Mouse (Mus musculus): Measurements from ENCODE around the gene Acot7. TPM values are rescaled to one million over a fixed set of nuclear protein-coding genes. Genes with fewer than 3 reads are reported as not detected.

The Acot7 gene
- polyA plus RNA-seq, 1 experiment from 2014 or later: 219 TPM

DNA sequence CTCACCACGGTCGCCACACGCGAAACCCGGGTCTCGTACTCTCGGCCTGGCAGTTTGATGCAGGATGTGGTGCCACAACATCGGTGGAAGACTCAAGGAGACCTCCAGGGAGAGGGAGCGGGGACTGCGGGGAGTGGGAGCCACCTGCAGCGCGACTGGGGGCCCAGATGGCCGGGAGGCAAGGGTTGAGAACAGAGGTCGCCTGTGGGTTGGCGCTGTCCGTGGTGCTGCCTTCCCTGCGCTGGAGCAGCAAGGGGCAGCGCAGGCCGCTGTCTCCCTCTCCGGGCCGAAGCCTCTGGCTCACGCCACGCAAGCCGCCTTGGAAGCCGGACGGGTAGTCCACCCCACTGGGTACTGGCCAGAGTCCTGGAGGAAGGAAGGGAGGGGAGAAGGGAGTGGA is 109.0 kb downstream of the Acot7 start:
- 3% methylated on average over 26 of the region's 26 CpGs for WGBS
- ATAC-seq (replicated peaks): no peak
- H3K9ac ChIP-seq (replicated peaks): peak overlapping the region; percentile 43; the same call in 1 of the 2 replicates
- peaks cover 90% of the 10 kb centered on the region for H3K27me3 ChIP-seq
- peaks cover 51% of the 10 kb centered on the region for H3K4me1 ChIP-seq
- H3K9me3 ChIP-seq: no peaks in the 10 kb centered on the region
- H3K4me2 ChIP-seq (replicated peaks): peak overlapping the region; percentile 65
- H3K27ac ChIP-seq (replicated peaks): no peak overlapping the region
- H3K36me3 ChIP-seq: no peaks in the 10 kb centered on the region
- peak overlapping the region; percentile 42 for H3K4me3 ChIP-seq

DNA sequence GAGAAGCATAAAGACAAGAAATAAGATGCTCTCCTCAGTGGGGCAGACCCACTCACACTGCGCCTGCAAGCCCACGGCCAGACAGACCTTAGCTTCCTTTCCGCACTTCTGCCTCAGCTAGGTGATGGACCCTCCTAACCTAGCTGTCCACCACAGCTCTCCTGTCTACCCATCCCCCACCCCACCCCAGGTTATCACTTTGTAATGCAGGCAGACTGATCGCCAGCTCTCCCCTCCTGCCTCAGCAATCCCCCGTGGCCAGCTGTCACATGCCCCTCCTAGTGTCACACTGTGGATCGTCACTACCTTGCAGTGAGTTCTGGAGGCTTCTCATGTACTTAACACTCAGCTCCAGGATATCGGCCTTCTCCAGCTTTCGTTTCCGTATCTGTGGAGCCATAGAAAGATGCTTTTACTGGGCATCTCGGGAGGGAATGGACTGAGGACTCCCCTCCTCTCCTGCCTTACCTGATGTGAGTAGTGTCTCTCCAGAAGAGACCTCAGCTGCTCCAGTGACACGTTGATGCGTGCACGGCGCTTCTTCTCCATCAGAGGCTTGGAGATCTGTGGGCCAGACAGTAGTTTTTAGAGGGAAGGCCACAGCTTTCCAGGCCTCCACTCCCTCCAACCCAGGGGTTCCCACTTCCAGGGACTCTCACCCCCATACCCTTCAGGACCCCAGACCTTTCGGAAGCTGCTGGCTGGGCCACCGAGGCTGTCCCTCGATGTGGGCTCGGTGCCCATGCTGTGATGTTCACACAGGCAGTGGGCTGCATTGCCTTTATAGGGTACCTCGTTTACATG is 109.6 kb downstream of the Acot7 start:
- H3K9me3 ChIP-seq: no peaks in the 10 kb centered on the region
- no peak for ATAC-seq (replicated peaks)
- no peak overlapping the region for H3K4me3 ChIP-seq
- H3K9ac ChIP-seq (replicated peaks): no peak overlapping the region
- H3K36me3 ChIP-seq: no peaks in the 10 kb centered on the region
- peak overlapping the region; percentile 65 for H3K4me2 ChIP-seq (replicated peaks)
- peaks cover 51% of the 10 kb centered on the region for H3K4me1 ChIP-seq
- H3K27me3 ChIP-seq: peaks cover 90% of the 10 kb centered on the region
- H3K27ac ChIP-seq (replicated peaks): no peak overlapping the region
- 8% methylated on average over 19 of the region's 19 CpGs for WGBS

GRCm38 (mm10) chr4:152288398-152288945 is 110.5 kb downstream of the Acot7 start:
- no peak overlapping the region for H3K9ac ChIP-seq (replicated peaks)
- no peak overlapping the region for H3K27ac ChIP-seq (replicated peaks)
- no peak overlapping the region for H3K4me3 ChIP-seq
- ATAC-seq (replicated peaks): no peak
- no peaks in the 10 kb centered on the region for H3K9me3 ChIP-seq
- peaks cover 42% of the 10 kb centered on the region for H3K4me1 ChIP-seq
- 37% methylated on average over 18 of the region's 18 CpGs for WGBS
- no peak overlapping the region for H3K4me2 ChIP-seq (replicated peaks)
- H3K27me3 ChIP-seq: peaks cover 90% of the 10 kb centered on the region
- no peaks in the 10 kb centered on the region for H3K36me3 ChIP-seq

- Histone ChIP-seq H3K27ac (replicated peaks) (no peak overlapping the region), H3K4me1 (peaks cover 40% of the 10 kb centered on the region)
Measured at GRCm38 (mm10) chr4:152290385-152290784, 112.5 kb downstream of the Acot7 start.

DNA sequence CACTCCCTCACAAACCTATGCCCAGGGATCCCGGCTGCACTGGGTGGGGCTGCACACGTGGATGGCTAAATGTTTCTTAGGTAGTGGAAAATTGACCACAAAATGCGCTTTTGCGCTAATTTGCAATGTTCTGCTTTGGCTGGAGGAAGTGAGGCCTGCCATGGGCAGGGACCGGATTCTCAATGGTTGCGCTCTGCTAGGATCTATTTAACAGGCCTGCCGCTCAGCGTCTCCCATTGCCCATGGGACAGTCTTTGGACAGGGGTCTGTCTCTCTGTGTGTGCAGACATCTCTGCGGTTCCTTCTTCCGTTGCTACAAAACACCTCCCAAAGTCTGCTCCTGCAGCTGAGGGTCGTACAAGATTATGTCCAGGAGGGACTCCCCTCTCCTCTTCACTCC is 113.1 kb downstream of the Acot7 start:
- H3K36me3 ChIP-seq: no peaks in the 10 kb centered on the region
- 2% methylated on average over 11 of the region's 11 CpGs for WGBS
- H3K9me3 ChIP-seq: no peaks in the 10 kb centered on the region
- peaks cover 39% of the 10 kb centered on the region for H3K4me1 ChIP-seq
- H3K4me2 ChIP-seq (replicated peaks): no peak overlapping the region
- H3K9ac ChIP-seq (replicated peaks): no peak overlapping the region
- no peak for ATAC-seq (replicated peaks)
- no peak overlapping the region for H3K27ac ChIP-seq (replicated peaks)
- peak overlapping the region; percentile 36; the same call in 1 of the 2 replicates for H3K4me3 ChIP-seq
- H3K27me3 ChIP-seq: peaks cover 89% of the 10 kb centered on the region

More at GRCm38 (mm10) chr4:152290385-152290784, 112.5 kb downstream of the Acot7 start:
- ATAC-seq (replicated peaks): peak; percentile 38
- peak overlapping the region; percentile 41 for H3K9ac ChIP-seq (replicated peaks)
- H3K36me3 ChIP-seq: no peaks in the 10 kb centered on the region
- peaks cover 89% of the 10 kb centered on the region for H3K27me3 ChIP-seq
- H3K4me2 ChIP-seq (replicated peaks): peak overlapping the region; percentile 58
- peak overlapping the region; percentile 36 for H3K4me3 ChIP-seq
- H3K9me3 ChIP-seq: no peaks in the 10 kb centered on the region
- WGBS: under 1% methylated on average over 39 of the region's 39 CpGs

GRCm38 (mm10) chr4:152291562-152291961 is 113.6 kb downstream of the Acot7 start, which contains the start of gene Hes3:
TSS of gene Hes3 (minus strand) at chr4:152291662.
- Histone ChIP-seq H3K4me2 (replicated peaks) (peak within 1 kb of the TSS; percentile 58), H3K27me3 (peaks cover 84% of the 10 kb centered on the region), H3K27ac (replicated peaks) (no peak within 1 kb of the TSS), H3K9ac (replicated peaks) (peak within 1 kb of the TSS; percentile 41; the same call in 1 of the 2 replicates), H3K4me1 (peaks cover 36% of the 10 kb centered on the region), H3K4me3 (peak within 1 kb of the TSS; percentile 36), H3K36me3 (no peaks in the 10 kb centered on the region), H3K9me3 (no peaks in the 10 kb centered on the region)
- 11% methylated on average over 6 of the region's 6 CpGs for WGBS
- no peak for ATAC-seq (replicated peaks)

- Histone ChIP-seq H3K9me3 (no peaks in the 10 kb centered on the region), H3K4me1 (peaks cover 32% of the 10 kb centered on the region), H3K27me3 (peaks cover 78% of the 10 kb centered on the region), H3K27ac (replicated peaks) (no peak overlapping the region), H3K4me3 (no peak overlapping the region), H3K9ac (replicated peaks) (no peak overlapping the region), H3K4me2 (replicated peaks) (no peak overlapping the region), H3K36me3 (no peaks in the 10 kb centered on the region)
- WGBS: 2% methylated on average over 12 of the region's 12 CpGs
- no peak for ATAC-seq (replicated peaks)
Measured at GRCm38 (mm10) chr4:152292102-152292765, 114.3 kb downstream of the Acot7 start.

DNA sequence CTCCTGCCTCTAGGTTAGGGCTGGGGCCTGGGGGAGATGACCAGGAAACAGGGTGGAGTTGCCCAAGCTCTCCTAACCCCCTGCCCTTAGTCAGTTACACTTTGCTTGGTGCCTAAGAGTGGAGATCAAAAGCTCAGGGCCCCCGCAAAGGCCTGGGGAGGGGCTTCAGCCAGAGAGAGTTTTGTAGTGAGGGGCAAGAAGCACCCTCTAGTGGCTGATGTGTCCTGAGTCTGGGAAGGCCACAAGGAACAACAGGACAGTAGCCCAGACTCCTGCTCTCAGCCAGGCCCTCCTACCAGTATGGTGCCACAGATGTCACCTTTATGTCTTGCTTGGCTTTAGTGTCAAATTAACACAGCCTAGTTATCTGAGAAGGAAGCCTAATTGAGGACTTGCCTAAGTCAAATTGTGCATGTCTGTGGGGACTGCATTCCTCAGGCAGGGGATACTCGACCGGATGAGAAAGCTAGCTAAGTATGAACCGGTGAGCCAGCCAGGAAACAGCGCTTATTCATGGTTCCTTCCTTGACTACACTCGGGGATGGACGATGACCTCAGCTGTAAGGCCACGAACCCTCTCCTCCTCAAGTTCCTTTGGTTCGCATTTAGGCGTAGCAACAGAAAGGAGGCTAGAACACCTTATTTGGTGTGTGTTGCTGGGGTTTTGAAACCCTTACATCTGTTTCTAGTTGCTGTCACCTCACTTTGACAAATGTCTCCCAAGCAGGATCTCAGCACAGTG is 116.4 kb downstream of the Acot7 start:
- H3K4me1 ChIP-seq: peaks cover 34% of the 10 kb centered on the region
- WGBS: 61% methylated on average over 10 of the region's 10 CpGs
- no peak overlapping the region for H3K4me3 ChIP-seq
- no peaks in the 10 kb centered on the region for H3K36me3 ChIP-seq
- H3K9me3 ChIP-seq: no peaks in the 10 kb centered on the region
- no peak overlapping the region for H3K4me2 ChIP-seq (replicated peaks)
- peaks cover 62% of the 10 kb centered on the region for H3K27me3 ChIP-seq
- H3K27ac ChIP-seq (replicated peaks): no peak overlapping the region
- ATAC-seq (replicated peaks): no peak
- no peak overlapping the region for H3K9ac ChIP-seq (replicated peaks)

GRCm38 (mm10) chr4:152295916-152296315 is 118.0 kb downstream of the Acot7 start:
- Histone ChIP-seq H3K4me1 (peaks cover 26% of the 10 kb centered on the region), H3K9me3 (no peaks in the 10 kb centered on the region), H3K36me3 (peaks cover 12% of the 10 kb centered on the region), H3K4me3 (no peak overlapping the region), H3K27me3 (peaks cover 49% of the 10 kb centered on the region), H3K27ac (replicated peaks) (no peak overlapping the region), H3K9ac (replicated peaks) (no peak overlapping the region), H3K4me2 (replicated peaks) (no peak overlapping the region)
- ATAC-seq (replicated peaks): no peak
- 65% methylated on average over 4 of the region's 4 CpGs for whole genome bisulfite sequencing

DNA sequence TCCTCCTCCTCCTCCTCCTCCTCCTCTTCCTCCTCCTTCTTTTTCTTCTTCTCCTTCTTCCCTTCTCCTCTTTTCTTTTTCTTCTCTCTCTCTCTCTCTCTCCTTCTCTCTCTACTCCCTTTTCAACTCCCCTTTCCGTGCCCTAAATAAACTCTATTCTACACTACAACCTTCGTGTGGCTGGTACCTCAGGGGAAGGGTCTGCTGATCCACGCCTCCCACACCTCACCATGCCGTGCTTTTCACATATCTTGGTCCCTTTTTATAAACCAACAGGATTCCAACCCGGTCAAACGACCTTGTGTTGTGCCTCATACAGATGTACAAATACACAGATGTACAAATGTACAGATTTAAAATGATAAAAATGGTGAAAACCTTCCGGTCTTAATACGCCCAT is 118.4 kb downstream of the Acot7 start:
- 21% methylated on average over 8 of the region's 8 CpGs for WGBS
- Histone ChIP-seq H3K27ac (replicated peaks) (no peak overlapping the region), H3K4me3 (peak overlapping the region; percentile 88), H3K27me3 (peaks cover 44% of the 10 kb centered on the region), H3K9me3 (no peaks in the 10 kb centered on the region), H3K9ac (replicated peaks) (no peak overlapping the region; the same call in 1 of the 2 replicates), H3K36me3 (peaks cover 16% of the 10 kb centered on the region), H3K4me1 (peaks cover 24% of the 10 kb centered on the region), H3K4me2 (replicated peaks) (peak overlapping the region; percentile 88)
- no peak for ATAC-seq (replicated peaks)

DNA sequence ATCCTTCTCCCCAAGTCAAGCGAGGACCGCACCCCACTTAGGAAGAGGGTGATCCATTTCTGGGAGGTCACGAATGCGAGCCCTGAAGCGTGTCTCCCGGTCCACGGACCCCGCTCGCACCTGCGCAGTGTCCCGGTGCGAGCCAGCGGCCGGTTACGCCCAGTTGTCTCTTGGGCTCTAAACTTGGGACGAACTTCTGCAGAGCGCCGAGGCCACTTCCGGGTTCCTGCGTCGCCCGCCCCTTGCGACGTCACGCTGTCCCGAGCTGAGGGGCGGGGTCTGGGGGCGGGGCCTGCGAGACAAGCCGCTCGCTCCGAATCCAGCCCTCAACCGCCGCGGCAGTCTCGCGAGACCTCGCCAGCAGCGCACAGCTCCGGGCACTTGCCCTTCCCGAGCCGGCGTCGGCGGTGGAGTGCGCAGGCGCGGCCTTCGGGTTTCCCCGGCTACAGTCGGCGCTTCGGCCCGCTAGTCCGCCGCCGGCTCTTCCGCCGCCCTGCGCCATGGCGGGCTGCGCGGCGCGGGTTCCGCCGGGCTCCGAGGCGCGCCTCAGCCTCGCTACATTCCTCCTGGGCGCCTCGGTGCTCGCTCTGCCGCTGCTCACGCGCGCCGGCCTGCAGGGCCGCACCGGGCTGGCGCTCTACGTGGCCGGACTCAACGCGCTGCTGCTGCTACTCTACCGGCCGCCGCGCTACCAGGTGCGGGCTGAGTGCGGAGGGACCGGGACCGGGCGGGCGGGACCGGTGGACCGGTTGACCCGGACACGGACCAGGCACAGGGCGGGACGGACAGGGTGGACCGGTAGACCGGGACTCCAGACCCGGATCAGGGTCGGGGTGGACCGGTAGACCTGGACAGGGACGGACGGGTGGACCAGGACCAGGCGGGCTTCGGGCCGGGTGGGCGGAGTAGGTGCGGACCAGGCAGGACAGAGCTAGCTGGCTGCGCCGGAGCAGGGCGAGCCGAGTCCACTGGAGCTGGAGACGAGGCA is 119.2 kb downstream of the Acot7 start, which contains the start of gene Icmt:
Icmt (plus strand) TSS at position 354 of the 988 bp plus-strand sequence.
- Histone ChIP-seq H3K4me1 (peaks cover 24% of the 10 kb centered on the region), H3K36me3 (peaks cover 16% of the 10 kb centered on the region), H3K9me3 (no peaks in the 10 kb centered on the region), H3K4me2 (replicated peaks) (peak within 1 kb of the TSS; percentile 88), H3K4me3 (peak within 1 kb of the TSS; percentile 88), H3K9ac (replicated peaks) (peak within 1 kb of the TSS; percentile 92), H3K27me3 (peaks cover 36% of the 10 kb centered on the region), H3K27ac (replicated peaks) (peak within 1 kb of the TSS; percentile 76)
- WGBS: under 1% methylated on average over 117 of the region's 119 CpGs
- peak; percentile 96 for ATAC-seq (replicated peaks)

Data from forebrain, embryonic 15.5 days (tissue).